Mouse (Mus musculus) midbrain, embryonic 11.5 days (tissue): ENCODE measurements at regions not wholly inside any gene's neighbourhood (a gene's known extent, or its start where the extent isn't known, plus 50 kb on each side); places are given as distances from the start of the nearest gene placed in this dataset.
A peak's percentile ranks its signal among the peaks of the same experiment; 100 is the strongest.

ENCODE experiments used
- ATAC-seq: fragments of 200-750 bp; cut with Nextera tagmentation; 2 replicates; pipeline ENCODE4 v1.8.0; 2017; ENCODE audit warnings: moderate TSS enrichment, moderate library complexity; ENCODE audit not compliant: low FRiP score
- DNase-seq: peaks from one replicate; pipeline ENCODE4 v3.0.0; 2015; ENCODE audit warnings: low spot score; ENCODE audit errors: missing footprints
- H3K27ac ChIP-seq: fragments of 300-500 bp; sonication (generic); 2 replicates; pipeline ENCODE4 v1.5.1; 2014; ENCODE audit warnings: low read depth, low read length
- H3K27me3 ChIP-seq: fragments of 300-500 bp; sonication (generic); 2 replicates; pipeline ENCODE4 v1.6.1; 2014; ENCODE audit warnings: mild to moderate bottlenecking, low read length, moderate library complexity, mixed read lengths; ENCODE audit not compliant: control insufficient read depth, insufficient read depth
- H3K36me3 ChIP-seq: fragments of 300-500 bp; sonication (generic); 2 replicates; pipeline ENCODE4 v1.6.1; 2014; ENCODE audit warnings: mild to moderate bottlenecking, low read length, moderate library complexity, mixed read lengths; ENCODE audit not compliant: control insufficient read depth, insufficient read depth
- H3K4me1 ChIP-seq: fragments of 300-500 bp; sonication (generic); 2 replicates; pipeline ENCODE4 v1.6.1; 2014; ENCODE audit warnings: low read length; ENCODE audit not compliant: control insufficient read depth, insufficient read depth
- H3K4me2 ChIP-seq: fragments of 300-500 bp; sonication (generic); 2 replicates; pipeline ENCODE4 v1.6.1; 2014; ENCODE audit warnings: mild to moderate bottlenecking, moderate library complexity
- H3K4me3 ChIP-seq: fragments of 300-500 bp; sonication (generic); 2 replicates; pipeline ENCODE4 v1.5.1; 2014; ENCODE audit warnings: low read depth, low read length
- H3K9ac ChIP-seq: fragments of 300-500 bp; sonication (generic); 2 replicates; pipeline ENCODE4 v1.6.1; 2014; ENCODE audit warnings: low read length
- H3K9me3 ChIP-seq: fragments of 300-500 bp; sonication (generic); 2 replicates; pipeline ENCODE4 v1.6.1; 2016; ENCODE audit warnings: low read length; ENCODE audit not compliant: control insufficient read depth
- WGBS: fragments of 180-500 bp; shearing (Covaris S2); extraction: QIAGEN DNeasy Blood & Tissue Kit; methylation state at CpG from one replicate; pipeline ENCODE4 v1.1.7; 2014; 5-methylcytosine and 5-hydroxymethylcytosine counted together

- Histone ChIP-seq H3K27me3 (no peaks in the 10 kb centered on the region), H3K9ac (no peak overlapping the region), H3K36me3 (no peaks in the 10 kb centered on the region), H3K4me2 (no peak overlapping the region), H3K4me3 (no peak overlapping the region), H3K4me1 (no peaks in the 10 kb centered on the region), H3K9me3 (no peaks in the 10 kb centered on the region), H3K27ac (no peak overlapping the region)
- ATAC-seq (no peak), DNase-seq (no peak)
- WGBS = 70% methylated on average over 4 of the region's 4 CpGs
Observed at GRCm38 (mm10) chr1:52553871-52554270, 53.4 kb upstream of the Nab1 start.

GRCm38 (mm10) chr1:52565812-52566211 is 64.7 kb upstream of the Nemp2 start:
- no peak overlapping the region for H3K9ac ChIP-seq
- DNase-seq (no peak), ATAC-seq (no peak)
- no peaks in the 10 kb centered on the region for H3K27me3 ChIP-seq
- WGBS = 36% methylated on average over 6 of the region's 6 CpGs
- H3K4me3 ChIP-seq = no peak overlapping the region
- no peaks in the 10 kb centered on the region for H3K9me3 ChIP-seq
- H3K4me2 ChIP-seq = no peak overlapping the region
- H3K27ac ChIP-seq = no peak overlapping the region
- H3K4me1 ChIP-seq = no peaks in the 10 kb centered on the region
- H3K36me3 ChIP-seq = no peaks in the 10 kb centered on the region

- Histone ChIP-seq H3K9me3 (no peaks in the 10 kb centered on the region), H3K4me1 (no peaks in the 10 kb centered on the region), H3K4me2 (no peak overlapping the region), H3K27ac (no peak overlapping the region), H3K27me3 (no peaks in the 10 kb centered on the region), H3K4me3 (no peak overlapping the region), H3K36me3 (no peaks in the 10 kb centered on the region), H3K9ac (no peak overlapping the region)
- WGBS = 85% methylated on average over 5 of the region's 5 CpGs
- DNase-seq (no peak), ATAC-seq (no peak)
Observed at GRCm38 (mm10) chr1:52571674-52572073, 58.8 kb upstream of the Nemp2 start.

- no peak overlapping the region for H3K27ac ChIP-seq
- WGBS = 65% methylated on average over 5 of the region's 5 CpGs
- no peaks in the 10 kb centered on the region for H3K9me3 ChIP-seq
- H3K4me1 ChIP-seq = no peaks in the 10 kb centered on the region
- H3K9ac ChIP-seq = no peak overlapping the region
- ATAC-seq (no peak), DNase-seq (peak; percentile 73)
- no peaks in the 10 kb centered on the region for H3K27me3 ChIP-seq
- no peak overlapping the region for H3K4me2 ChIP-seq
- no peaks in the 10 kb centered on the region for H3K36me3 ChIP-seq
- H3K4me3 ChIP-seq = no peak overlapping the region
Observed at GRCm38 (mm10) chr1:52578298-52579056, 52.0 kb upstream of the Nemp2 start.

- H3K9me3 ChIP-seq = no peaks in the 10 kb centered on the region
- no peak overlapping the region for H3K4me2 ChIP-seq
- no peaks in the 10 kb centered on the region for H3K36me3 ChIP-seq
- ATAC-seq (0 out of 2 replicates have a peak, but pooled peaks have one; percentile 46), DNase-seq (peak; percentile 82)
- H3K4me1 ChIP-seq = no peaks in the 10 kb centered on the region
- no peaks in the 10 kb centered on the region for H3K27me3 ChIP-seq
- H3K4me3 ChIP-seq = no peak overlapping the region
- H3K27ac ChIP-seq = no peak overlapping the region
- 91% methylated on average over 4 of the region's 4 CpGs for WGBS
- H3K9ac ChIP-seq = no peak overlapping the region
Observed at GRCm38 (mm10) chr1:52580132-52580896, 50.2 kb upstream of the Nemp2 start.
